Mouse (Mus musculus) adrenal gland (tissue): ENCODE measurements around the gene Clcnka.

Experiments
- intact Hi-C: fragments of 180-260 bp; cut with DNase I; formaldehyde crosslinking; loops from one replicate; pipeline ENCODE4 v1.15.1; 2025
- microRNA-seq, 2 experiments: library from miRNA; unstranded; fragments of <30 nt; microRNA quantifications; one replicate each; pipeline ENCODE4; 2019

Clcnka gene

DNA sequence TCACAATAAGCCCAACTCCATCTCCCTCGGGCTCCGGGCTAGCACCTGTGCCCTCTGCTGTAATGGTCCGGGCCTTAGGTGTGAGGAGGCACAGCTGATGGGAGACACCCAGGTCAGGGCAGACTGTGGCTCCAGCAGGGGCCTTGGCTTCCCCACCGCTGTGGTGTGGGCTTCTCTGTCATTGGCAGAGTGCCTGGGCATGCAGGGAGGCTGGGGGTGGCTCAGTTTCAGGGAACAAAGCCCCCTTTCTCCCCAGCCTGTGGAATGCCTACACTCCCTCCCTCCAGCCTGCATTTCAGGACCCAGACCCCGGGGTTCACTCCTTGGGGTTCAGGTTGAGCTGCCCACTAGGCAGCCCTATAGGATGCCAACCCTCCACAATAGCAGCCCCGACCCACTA lies 62.3 kb downstream of the Clcnka start:
- intact Hi-C loops = no loop called here

DNA sequence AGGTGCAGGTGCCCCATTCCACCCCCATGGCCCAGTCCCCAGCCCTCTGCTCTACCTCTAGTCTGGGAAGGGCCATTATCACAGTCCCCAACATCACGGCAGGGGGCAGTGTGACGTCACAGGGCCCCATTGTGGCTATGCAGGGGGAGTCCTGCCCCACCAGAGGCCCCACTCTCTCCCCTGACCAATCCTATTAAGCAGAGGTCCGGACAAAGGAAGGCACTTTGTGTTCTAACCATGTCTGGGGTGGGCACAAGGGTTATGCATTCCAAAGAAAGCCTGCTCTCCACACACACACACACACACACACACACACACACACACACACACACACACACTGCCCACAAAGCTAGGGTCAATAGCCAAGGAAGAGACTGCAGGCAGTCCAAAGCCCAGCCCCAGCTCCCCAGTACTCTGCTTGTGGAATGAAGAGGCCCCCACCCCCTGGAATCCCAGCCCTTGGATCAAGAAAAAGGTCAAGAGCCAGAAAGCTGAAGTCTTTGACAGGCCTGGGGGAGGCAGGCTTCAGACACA lies 63.2 kb downstream of the Clcnka start:
- intact Hi-C loops = no loop called here

DNA sequence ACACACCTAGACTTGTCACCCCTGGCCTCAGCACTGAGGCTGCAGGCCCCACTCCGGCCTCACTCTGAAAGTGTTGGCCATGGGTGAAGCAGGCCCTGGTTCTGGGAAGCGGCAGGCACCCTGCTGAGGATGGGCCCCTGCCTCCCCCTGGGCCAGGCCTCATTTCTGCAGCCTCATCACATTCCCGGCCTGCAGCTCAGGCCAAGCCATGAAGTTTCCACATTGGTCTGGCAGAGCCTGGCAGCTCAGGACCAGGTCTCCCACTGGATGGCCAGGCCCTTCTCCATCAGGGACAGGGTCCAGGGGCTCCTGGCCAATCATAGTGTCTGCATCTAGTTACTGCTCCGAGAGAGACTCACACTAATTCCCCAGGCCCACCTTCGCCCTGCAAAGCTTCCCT lies 63.8 kb downstream of the Clcnka start:
- intact Hi-C loops = no loop called here

Small RNA genes lying within 50 kb of the gene (microRNA-seq; reads per million reads assigned to microRNA genes)
- 0 reads per million in 2 experiments for gene Gm25690
